Mouse (Mus musculus) forebrain, postnatal 0 days (tissue): Measurements from ENCODE around the gene 1700067P10Rik. TPM values are rescaled to one million over a fixed set of nuclear protein-coding genes. Genes with fewer than 3 reads are reported as not detected.

Experiments
- ATAC-seq: fragments of 200-750 bp; cut with Nextera tagmentation; 2 replicates; pipeline ENCODE4 v1.8.0; 2017; ENCODE audit warnings: mild to moderate bottlenecking, moderate library complexity
- DNase-seq: peaks from one replicate; pipeline ENCODE4 v3.0.0-alpha.2; 2015
- H3K27ac ChIP-seq: fragments of 300-500 bp; sonication (generic); 2 replicates; pipeline ENCODE4 v1.5.1; 2014; ENCODE audit warnings: low read depth, mild to moderate bottlenecking, antibody characterized with exemption, low read length, moderate library complexity, mixed read lengths
- H3K27me3 ChIP-seq: fragments of 300-500 bp; sonication (generic); 2 replicates; pipeline ENCODE4 v1.6.1; 2014; ENCODE audit warnings: mild to moderate bottlenecking, low read length, mixed read lengths; ENCODE audit not compliant: insufficient read depth
- H3K36me3 ChIP-seq: fragments of 300-500 bp; sonication (generic); 2 replicates; pipeline ENCODE4 v1.6.1; 2014; ENCODE audit warnings: mild to moderate bottlenecking, moderate library complexity; ENCODE audit not compliant: insufficient read depth
- H3K4me1 ChIP-seq: fragments of 300-500 bp; sonication (generic); 2 replicates; pipeline ENCODE4 v1.6.1; 2014; ENCODE audit warnings: antibody characterized with exemption; ENCODE audit not compliant: insufficient read depth
- H3K4me2 ChIP-seq: fragments of 300-500 bp; sonication (generic); 2 replicates; pipeline ENCODE4 v1.6.1; 2014; ENCODE audit warnings: low read depth, mild to moderate bottlenecking, moderate library complexity
- H3K4me3 ChIP-seq: fragments of 300-500 bp; sonication (generic); 2 replicates; pipeline ENCODE4 v1.5.1; 2014; ENCODE audit warnings: low read depth, low read length, mixed read lengths
- H3K9ac ChIP-seq: fragments of 300-500 bp; sonication (generic); 2 replicates; pipeline ENCODE4 v1.6.1; 2014; ENCODE audit warnings: mild to moderate bottlenecking
- H3K9me3 ChIP-seq: fragments of 300-500 bp; sonication (generic); 2 replicates; pipeline ENCODE4 v1.6.1; 2016; ENCODE audit warnings: low read length
- CTCF ChIP-seq: sonication (generic); IDR thresholded peaks from 2 replicates; pipeline ENCODE4 v1.5.1; 2016; ENCODE audit warnings: antibody characterized with exemption, control low read depth, low read depth
- WGBS: fragments of 180-500 bp; shearing (Covaris S2); extraction: QIAGEN DNeasy Blood & Tissue Kit; methylation state at CpG from one replicate; pipeline ENCODE4 v1.1.7; 2014; 5-methylcytosine and 5-hydroxymethylcytosine counted together
- polyA plus RNA-seq: library from polyadenylated mRNA; unstranded; fragments of >200 nt; fragmentation: Nextera tagmentation; extraction: Ambion mirVana; gene quantifications from 2 replicates; pipeline ENCODE4 v1.2.1, GENCODE M21; 2015
- total RNA-seq: library from RNA; depleted of rRNA; stranded (reverse); fragments of >200 nt; gene quantifications from 2 replicates; pipeline ENCODE4 v1.2.3, GENCODE M21; 2014; rRNA removed

Gene 1700067P10Rik
- total RNA-seq (not detected in 2 replicates), polyA plus RNA-seq (not detected in 2 replicates)

DNA sequence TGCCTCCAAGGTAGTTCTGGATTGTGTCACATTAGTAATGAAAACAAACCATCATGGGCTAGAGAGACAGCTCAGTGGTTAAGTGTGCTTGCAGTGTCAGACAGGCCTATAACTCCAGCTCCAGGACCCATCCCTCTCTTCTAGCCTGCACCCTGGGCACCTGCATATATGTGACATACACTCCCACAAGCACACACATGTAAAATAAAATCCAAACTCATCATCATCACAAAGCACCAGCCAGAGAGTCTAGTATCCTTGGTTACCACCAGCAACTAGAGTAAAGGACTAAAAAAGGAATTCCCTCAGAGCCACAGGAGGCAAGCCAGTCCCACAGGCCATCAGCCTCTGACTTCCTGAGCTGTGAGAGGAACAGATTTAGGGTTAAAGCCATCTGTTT, at the start of gene 1700067P10Rik:
1700067P10Rik (plus strand) TSS at position 301 of the 400 bp plus-strand sequence.
- TF ChIP-seq CTCF, result no peak

DNA sequence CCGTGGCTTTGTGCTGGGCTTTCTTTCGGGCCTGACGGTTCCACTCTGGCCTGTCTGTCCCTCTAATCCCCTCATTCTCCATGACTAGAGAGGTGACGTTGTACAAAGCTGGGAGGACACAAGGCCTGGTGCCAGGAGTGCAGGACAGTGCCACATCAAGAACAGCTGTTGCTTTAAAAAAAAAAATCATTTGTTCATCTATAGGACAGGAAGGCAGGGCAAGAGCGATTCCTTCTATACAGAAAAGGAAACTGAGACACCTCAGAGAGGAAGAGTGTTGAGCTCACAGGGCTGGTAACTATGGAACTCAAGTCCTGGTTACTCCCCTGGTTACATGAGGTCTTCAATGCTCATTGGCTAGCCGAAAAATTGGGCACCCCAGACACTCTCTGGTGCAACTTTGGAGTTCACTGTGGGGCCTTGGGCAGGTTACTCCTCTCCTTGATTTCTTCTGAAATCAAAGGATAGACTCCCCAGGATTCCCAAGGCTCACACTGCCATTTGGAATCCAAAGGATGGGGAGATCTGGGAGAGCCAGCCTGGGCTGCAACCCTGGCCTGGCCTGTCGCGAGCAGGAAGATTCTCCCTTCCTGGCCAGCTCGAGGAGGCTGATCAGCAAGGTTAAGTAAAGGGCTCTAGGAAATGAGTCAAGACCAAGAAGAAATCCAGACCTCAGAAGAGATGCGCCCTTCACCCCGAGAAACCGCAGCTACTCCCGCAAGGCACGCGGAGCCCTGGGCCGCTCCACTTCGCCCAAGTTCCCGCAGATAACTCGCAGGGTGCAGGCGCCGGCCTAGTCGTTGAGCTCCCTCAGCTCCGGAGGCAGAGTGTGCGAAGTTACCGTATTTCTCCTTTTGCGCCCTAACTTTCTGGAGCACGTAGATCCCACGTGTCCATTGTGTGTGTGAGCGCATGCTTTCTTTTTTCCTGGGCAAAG, 47.5 kb upstream of the 1700067P10Rik start:
- H3K4me1 ChIP-seq, result no peaks in the 10 kb centered on the region
- WGBS, result 11% methylated on average over 29 of the region's 29 CpGs
- ATAC-seq (peak; percentile 92), DNase-seq (peak; percentile 83)
- TF ChIP-seq CTCF, result no peak
- H3K4me2 ChIP-seq, result peak overlapping the region; percentile 31
- H3K4me3 ChIP-seq, result no peak overlapping the region
- H3K27me3 ChIP-seq, result peaks cover 12% of the 10 kb centered on the region
- H3K27ac ChIP-seq, result peak overlapping the region; percentile 30; the same call in 1 of the 2 replicates
- H3K36me3 ChIP-seq, result no peaks in the 10 kb centered on the region
- H3K9me3 ChIP-seq, result no peaks in the 10 kb centered on the region
- H3K9ac ChIP-seq, result no peak overlapping the region

More for the DNA sequence above, at the start of gene 1700067P10Rik:
- no peak within 1 kb of the TSS for H3K4me3 ChIP-seq
- no peak within 1 kb of the TSS for H3K27ac ChIP-seq
- H3K4me1 ChIP-seq, result no peaks in the 10 kb centered on the region
- H3K4me2 ChIP-seq, result no peak within 1 kb of the TSS
- H3K27me3 ChIP-seq, result 0 out of 2 replicates have a peak, but pooled peaks cover under 1% of the 10 kb centered on the region
- no peak within 1 kb of the TSS for H3K9ac ChIP-seq
- ATAC-seq (no peak; the same call in 1 of the 2 replicates), DNase-seq (no peak)
- H3K36me3 ChIP-seq, result no peaks in the 10 kb centered on the region
- 0 out of 2 replicates have a peak, but pooled peaks cover 3% of the 10 kb centered on the region for H3K9me3 ChIP-seq

DNA sequence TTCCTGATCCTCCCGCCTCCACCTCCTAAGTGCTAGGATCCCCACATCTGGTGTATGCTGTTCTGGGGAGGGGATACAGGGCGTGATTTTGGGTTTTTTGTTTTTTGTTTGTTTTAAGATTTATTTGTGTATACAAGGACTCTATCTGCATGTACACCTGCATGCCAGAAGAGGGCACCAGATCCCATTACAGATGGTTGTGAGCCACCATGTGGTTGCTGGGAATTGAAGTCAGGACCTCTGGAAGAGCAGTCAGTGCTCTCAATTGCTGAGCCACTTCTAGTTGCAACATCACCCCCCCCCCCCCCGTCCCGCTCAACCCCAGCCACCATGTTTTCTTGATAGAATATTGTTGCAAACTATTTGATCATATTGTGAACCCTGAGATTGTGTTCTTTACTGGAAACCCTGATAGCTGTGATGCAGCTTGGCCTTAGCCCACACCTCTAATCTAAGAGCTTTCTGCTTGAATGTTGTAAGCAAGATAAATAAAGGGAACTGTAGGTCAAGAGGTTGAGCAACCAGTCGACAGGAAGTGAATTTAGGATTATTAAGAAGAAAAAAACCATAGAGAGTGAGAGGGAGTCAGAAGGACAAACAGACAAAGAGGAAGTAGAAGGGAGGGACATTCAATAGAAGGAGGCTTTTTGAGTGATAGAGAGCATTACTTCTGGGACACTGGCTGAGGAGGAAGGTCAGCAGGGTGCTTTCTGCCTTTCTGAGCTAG, 45.8 kb upstream of the 1700067P10Rik start:
- Histone ChIP-seq H3K4me2 (no peak overlapping the region), H3K27me3 (peaks cover 11% of the 10 kb centered on the region), H3K9ac (no peak overlapping the region), H3K36me3 (no peaks in the 10 kb centered on the region), H3K9me3 (no peaks in the 10 kb centered on the region), H3K4me3 (no peak overlapping the region), H3K4me1 (no peaks in the 10 kb centered on the region), H3K27ac (no peak overlapping the region)
- ATAC-seq, result no peak
- no peak for TF ChIP-seq CTCF
- WGBS, result 84% methylated on average over 5 of the region's 5 CpGs
- no peak for DNase-seq

DNA sequence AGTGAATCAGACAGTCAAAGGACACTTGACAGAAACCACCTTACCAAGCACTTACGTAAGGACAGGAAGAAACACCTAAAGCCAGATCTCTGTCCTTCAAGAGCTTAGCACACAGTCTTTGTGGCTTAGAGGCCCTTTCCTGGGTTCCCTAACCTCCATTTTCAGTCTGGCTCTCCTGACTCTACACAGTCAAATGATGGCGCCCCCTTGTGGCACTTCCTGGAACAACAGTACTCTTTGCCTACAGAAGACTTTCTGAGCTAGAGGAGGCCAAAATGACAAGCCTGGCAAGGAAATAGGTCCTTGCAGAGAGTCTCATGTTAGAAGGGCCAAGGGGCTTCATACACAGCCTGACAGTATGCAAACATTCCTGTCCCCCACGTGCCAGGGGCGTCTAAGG, 43.5 kb upstream of the 1700067P10Rik start:
- Histone ChIP-seq H3K9ac (no peak overlapping the region), H3K4me1 (0 out of 2 replicates have a peak, but pooled peaks cover 3% of the 10 kb centered on the region), H3K4me3 (no peak overlapping the region), H3K9me3 (no peaks in the 10 kb centered on the region), H3K27ac (no peak overlapping the region), H3K36me3 (no peaks in the 10 kb centered on the region), H3K27me3 (no peaks in the 10 kb centered on the region), H3K4me2 (no peak overlapping the region)
- ATAC-seq (no peak), DNase-seq (no peak)
- peak; percentile 68 for TF ChIP-seq CTCF
- WGBS, result 41% methylated on average over 4 of the region's 4 CpGs

DNA sequence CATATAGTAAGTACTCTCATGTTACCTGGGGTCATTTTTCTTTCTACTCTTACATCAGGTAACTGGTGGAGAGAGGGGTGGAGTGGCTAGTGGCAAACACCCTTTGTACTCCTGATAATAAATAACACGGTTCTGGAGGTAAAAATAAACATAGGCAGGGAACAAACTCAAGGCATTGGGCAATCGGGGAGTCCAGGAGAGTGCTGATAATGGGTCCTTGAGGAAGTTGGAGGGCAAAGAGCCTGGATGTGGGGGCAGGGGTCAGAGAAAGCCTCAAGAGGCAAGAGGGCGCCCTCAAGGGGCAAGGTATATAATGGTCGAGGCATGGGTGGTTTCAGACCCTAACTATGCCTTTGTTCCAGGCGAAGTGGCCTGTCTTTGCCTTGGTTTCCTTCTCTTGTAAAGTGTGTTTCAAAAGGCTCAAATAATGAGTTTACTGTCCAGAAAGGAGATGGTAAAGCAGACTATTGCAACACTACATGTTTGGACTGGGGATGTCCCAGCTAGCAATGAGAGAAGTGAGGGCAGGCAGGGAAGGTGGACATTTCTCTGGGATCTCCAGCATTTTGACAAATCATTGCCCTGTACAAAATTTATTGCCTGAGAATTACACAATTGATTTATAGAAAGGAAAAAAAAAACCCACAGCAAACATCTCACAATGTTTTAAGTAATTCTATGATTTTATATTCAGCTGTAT, 37.3 kb upstream of the 1700067P10Rik start:
- no peak for TF ChIP-seq CTCF
- H3K27me3 ChIP-seq, result no peaks in the 10 kb centered on the region
- 0 out of 2 replicates have a peak, but pooled peaks cover 9% of the 10 kb centered on the region for H3K4me1 ChIP-seq
- DNase-seq (no peak), ATAC-seq (no peak)
- H3K9me3 ChIP-seq, result no peaks in the 10 kb centered on the region
- H3K4me2 ChIP-seq, result no peak overlapping the region
- H3K36me3 ChIP-seq, result no peaks in the 10 kb centered on the region
- H3K27ac ChIP-seq, result no peak overlapping the region
- 80% methylated on average over 5 of the region's 5 CpGs for WGBS
- H3K4me3 ChIP-seq, result no peak overlapping the region
- no peak overlapping the region for H3K9ac ChIP-seq

DNA sequence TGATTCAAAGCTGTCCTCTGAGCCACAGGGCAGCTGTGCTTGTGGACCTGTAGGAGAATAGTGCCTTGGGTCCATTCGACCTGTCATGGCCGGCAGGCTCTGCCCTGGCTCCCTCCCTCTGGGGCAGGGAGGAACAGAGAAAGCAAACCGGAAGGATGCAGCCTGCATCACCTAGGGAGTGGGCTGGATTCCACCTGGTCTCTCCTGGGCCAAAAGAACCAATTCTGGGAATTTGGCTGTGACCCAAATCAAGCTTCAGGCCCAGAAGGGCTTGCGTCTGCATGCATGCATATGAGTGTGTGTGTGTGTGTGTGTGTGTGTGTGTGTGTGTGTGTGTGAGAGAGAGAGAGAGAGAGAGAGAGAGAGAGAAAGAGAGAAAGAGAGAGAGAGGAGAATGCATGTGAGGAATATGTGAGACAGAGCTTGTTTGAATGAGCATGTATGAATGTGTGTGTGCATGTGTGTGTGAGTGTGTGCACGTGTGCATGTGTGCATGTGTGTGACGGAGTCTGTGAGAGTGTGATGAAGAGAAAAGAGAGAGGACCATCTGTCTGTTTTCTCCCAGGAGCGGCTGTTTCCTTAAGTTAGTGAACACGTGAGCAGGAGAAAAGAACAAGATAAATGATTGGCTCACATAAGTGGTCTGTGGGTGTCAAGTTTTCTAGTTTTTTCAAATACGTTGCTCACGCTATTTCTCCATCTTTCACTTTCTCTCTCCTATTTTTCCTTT, 36.6 kb upstream of the 1700067P10Rik start:
- DNase-seq (peak; percentile 62), ATAC-seq (peak; percentile 46)
- no peaks in the 10 kb centered on the region for H3K36me3 ChIP-seq
- no peak overlapping the region for H3K4me2 ChIP-seq
- H3K9ac ChIP-seq, result no peak overlapping the region
- H3K4me3 ChIP-seq, result no peak overlapping the region
- H3K9me3 ChIP-seq, result no peaks in the 10 kb centered on the region
- WGBS, result 56% methylated on average over 10 of the region's 10 CpGs
- 0 out of 2 replicates have a peak, but pooled peaks cover 14% of the 10 kb centered on the region for H3K4me1 ChIP-seq
- TF ChIP-seq CTCF, result no peak
- H3K27me3 ChIP-seq, result no peaks in the 10 kb centered on the region
- peak overlapping the region; percentile 41; the same call in 1 of the 2 replicates for H3K27ac ChIP-seq
